9 mouse cellular contexts compared by ENCODE assay signal in the genomic region with DNA sequence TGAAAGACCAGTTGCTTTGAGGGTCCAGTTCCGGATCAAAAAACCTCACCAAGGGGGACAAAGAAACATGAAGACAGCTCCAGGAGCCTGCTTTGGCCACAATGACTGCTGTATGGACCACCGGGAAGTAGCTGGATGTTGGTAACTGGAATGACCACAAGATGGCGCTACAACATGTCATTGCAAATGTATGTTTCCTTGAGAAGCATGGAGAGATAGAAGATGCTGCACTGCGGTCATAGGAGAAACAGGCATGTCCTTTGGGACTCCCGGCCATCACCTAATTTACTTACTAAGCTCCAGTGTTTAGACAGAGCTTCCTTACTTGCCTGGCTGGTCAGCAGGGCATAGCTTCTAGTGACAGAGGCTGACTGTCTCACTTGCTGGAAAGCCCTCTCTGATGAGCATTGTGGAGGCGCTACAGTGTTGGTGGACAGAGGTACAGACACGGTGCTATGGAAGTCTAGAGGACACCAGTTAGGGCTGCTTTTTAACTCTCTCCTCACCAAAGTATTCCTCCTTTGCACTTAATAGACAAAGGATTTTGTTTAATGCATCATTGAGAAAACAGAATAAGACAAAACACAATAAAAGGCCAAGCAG.
DNase-seq lines count a peak whose midpoint lies in the region; ATAC-seq and TF ChIP-seq lines count a peak whose summit lies in the region.
"Had no signal": no experiment of that assay in that cellular context is flagged by ENCODE, and none has a peak within 500 bp of the region (broad histone marks: within the 10 kb centered on the region; RNA-seq: fewer than 3 reads in every experiment).

No protein-coding gene starts in this region.

- ATAC-seq in forebrain, embryonic 11.5 days (replicated peaks; ENCODE audit: low FRiP score), result peak; percentile 63

- no peak for TF ChIP-seq EP300 in ES-Bruce4 (IDR thresholded peaks at IDR 0.05; ENCODE audit: insufficient read depth, low read depth, low read length)

- no peak overlapping the region for H3K4me2 ChIP-seq in forebrain, embryonic 11.5 days (ENCODE audit: low read depth, low read length, severe bottlenecking)
- H3K4me2 ChIP-seq: limb, embryonic 12.5 days had no signal

- H3K9ac ChIP-seq in ES-Bruce4 (ENCODE audit: low read depth, poor library complexity, severe bottlenecking), result no peak overlapping the region
- H3K9ac ChIP-seq in forebrain, embryonic 11.5 days (ENCODE audit: low read length), result no peak overlapping the region
- H3K9ac ChIP-seq: limb, embryonic 12.5 days had no signal

- H3K27ac ChIP-seq in ES-Bruce4 (ENCODE audit: insufficient read depth, low read length), result no peak overlapping the region
- no peak overlapping the region for H3K27ac ChIP-seq in forebrain, embryonic 11.5 days (ENCODE audit: low read depth, low read length)
- H3K27ac ChIP-seq: limb, embryonic 12.5 days had no signal

- no peak overlapping the region for H3K4me3 ChIP-seq in ES-Bruce4 (ENCODE audit: low read depth, low read length)
- H3K4me3 ChIP-seq in forebrain, embryonic 11.5 days (ENCODE audit: low read depth, low read length), result no peak overlapping the region
- H3K4me3 ChIP-seq: limb, embryonic 12.5 days had no signal

- H3K36me3 ChIP-seq in ES-Bruce4 (ENCODE audit: control insufficient read depth, insufficient read depth, low read length, poor library complexity, severe bottlenecking), result no peaks in the 10 kb centered on the region
- H3K36me3 ChIP-seq in forebrain, embryonic 11.5 days (ENCODE audit: control insufficient read depth, insufficient read depth, low read length), result no peaks in the 10 kb centered on the region
- H3K36me3 ChIP-seq: limb, embryonic 12.5 days had no signal

- TF ChIP-seq CTCF in ES-Bruce4 (IDR thresholded peaks at IDR 0.05; ENCODE audit: low read depth, low read length), result peak; percentile 48

- H3K9me3 ChIP-seq in ES-Bruce4 (replicated peaks; ENCODE audit: control insufficient read depth, insufficient read depth, low read length, poor library complexity, severe bottlenecking), result no peaks in the 10 kb centered on the region
- no peaks in the 10 kb centered on the region for H3K9me3 ChIP-seq in forebrain, embryonic 11.5 days (ENCODE audit: control insufficient read depth, low read length)
- H3K9me3 ChIP-seq: limb, embryonic 12.5 days had no signal

- H3K27me3 ChIP-seq in ES-Bruce4 (ENCODE audit: control insufficient read depth, insufficient read depth, low read length, poor library complexity, severe bottlenecking), result no peaks in the 10 kb centered on the region
- no peaks in the 10 kb centered on the region for H3K27me3 ChIP-seq in forebrain, embryonic 11.5 days (ENCODE audit: control insufficient read depth, insufficient read depth, low read length)
- H3K27me3 ChIP-seq: limb, embryonic 12.5 days had no signal

- WGBS in forebrain, embryonic 11.5 days, result 17% methylated on average over 7 of the region's 7 CpGs

- no peak for TF ChIP-seq POLR2A in ES-Bruce4 (IDR thresholded peaks at IDR 0.05; ENCODE audit: insufficient read depth, low read length)

- DNase-seq in brain, embryonic 18.5 days (ENCODE audit: low read depth, low spot score), result peak; percentile 57
- peak; percentile 84 for DNase-seq in forebrain, embryonic 11.5 days (ENCODE audit: low spot score)
- DNase-seq in heart, postnatal 4 days, result peak; percentile 83
- peak; percentile 56 to 90 for DNase-seq in layer of hippocampus, adult 18-20 months (ENCODE audit: low spot score in 2 of 2)
- DNase-seq in lung, postnatal 14 days, result peak; percentile 87
- DNase-seq in retina, postnatal 7 days (ENCODE audit: low read depth, low spot score), result peak; percentile 70
- DNase-seq in urinary bladder, postnatal 25 days (ENCODE audit: low spot score), result peak; percentile 61

- no peaks in the 10 kb centered on the region for H3K4me1 ChIP-seq in ES-Bruce4 (ENCODE audit: control insufficient read depth, insufficient read depth, low read length)
- H3K4me1 ChIP-seq in forebrain, embryonic 11.5 days (replicated peaks; ENCODE audit: control insufficient read depth, insufficient read depth, low read length), result no peaks in the 10 kb centered on the region
